ENCODE assay signal across 10 mouse cellular contexts in the genomic region with DNA sequence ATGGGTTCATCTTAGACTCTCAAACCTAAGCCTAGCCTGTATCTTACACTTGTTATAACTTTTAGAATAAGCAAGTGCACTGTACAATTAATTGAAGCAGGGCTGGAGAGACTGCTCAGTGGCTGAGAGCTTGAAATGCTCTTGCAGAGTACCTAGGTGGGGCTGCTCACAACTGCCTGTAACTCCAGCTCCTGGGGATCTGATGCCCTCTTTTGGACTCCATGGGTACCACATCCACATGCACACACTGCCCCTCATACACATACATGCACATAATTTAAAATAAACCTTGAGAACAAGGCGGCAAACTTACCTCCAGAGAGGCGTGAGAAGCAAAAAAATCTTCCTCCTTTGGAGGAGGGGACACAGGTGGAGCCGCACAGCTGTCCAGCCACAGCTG. TPM values are rescaled to one million over a fixed set of nuclear protein-coding genes. Genes with fewer than 3 reads are reported as not detected.
DNase-seq lines count a peak whose midpoint lies in the region; ATAC-seq and TF ChIP-seq lines count a peak whose summit lies in the region.
"Had no signal": no experiment of that assay in that cellular context is flagged by ENCODE, and none has a peak within 500 bp of the region (broad histone marks: within the 10 kb centered on the region; RNA-seq: fewer than 3 reads in every experiment).

No protein-coding gene starts in this region.

- H3K27ac ChIP-seq in kidney, postnatal 0 days = no peak overlapping the region
- no peak overlapping the region for H3K27ac ChIP-seq in cortical plate, adult 2 months (ENCODE audit: insufficient read depth, low read length)

- no peak overlapping the region for H3K9ac ChIP-seq in kidney, postnatal 0 days (ENCODE audit: low read depth, low read length)

- no peak overlapping the region for H3K4me2 ChIP-seq in kidney, postnatal 0 days (ENCODE audit: low read length)

- H3K9me3 ChIP-seq in kidney, postnatal 0 days (replicated peaks; ENCODE audit: low read length) = no peaks in the 10 kb centered on the region

- no peaks in the 10 kb centered on the region for H3K4me1 ChIP-seq in kidney, postnatal 0 days (replicated peaks; ENCODE audit: insufficient read depth, low read length)
- no peaks in the 10 kb centered on the region for H3K4me1 ChIP-seq in cortical plate, adult 2 months (ENCODE audit: control insufficient read depth, insufficient read depth, low read length)

- DNase-seq in adrenal gland, postnatal 14 days = peak; percentile 40
- no peak for DNase-seq in adrenal gland, postnatal 4 days (ENCODE audit: low spot score in 2 of 2)
- DNase-seq in kidney, postnatal 0 days (ENCODE audit: low spot score) = peak; percentile 40
- no peak for DNase-seq in kidney, adult 18-20 months
- peak; percentile 36 for DNase-seq in A20 (ENCODE audit: low read depth, low spot score)
- no peak for DNase-seq in testis, postnatal 14 days (ENCODE audit: low spot score)
- no peak for DNase-seq in urinary bladder, postnatal 10 days (ENCODE audit: low spot score)
- DNase-seq: cerebellum, postnatal 25 days had no signal

- no peak overlapping the region for H3K4me3 ChIP-seq in kidney, postnatal 0 days (replicated peaks; ENCODE audit: low read depth, low read length)
- H3K4me3 ChIP-seq in cortical plate, adult 2 months (ENCODE audit: insufficient read depth, low read length) = no peak overlapping the region

- WGBS in kidney, postnatal 0 days = 84% methylated on average over 3 of the region's 3 CpGs

- H3K27me3 ChIP-seq in kidney, postnatal 0 days (ENCODE audit: insufficient read depth, low read length) = no peaks in the 10 kb centered on the region

- no peak for TF ChIP-seq POLR2A in cortical plate, adult 2 months (IDR thresholded peaks at IDR 0.05; ENCODE audit: extremely low read depth, insufficient read depth, low read length)

- peak; percentile 64 for TF ChIP-seq CTCF in kidney, postnatal 0 days (IDR thresholded peaks at IDR 0.05; ENCODE audit: low read depth)
- TF ChIP-seq CTCF in cortical plate, adult 2 months (IDR thresholded peaks at IDR 0.05; ENCODE audit: extremely low read depth, insufficient read depth, low read length) = peak; percentile 27; the same call in 1 of the 2 replicates

- no peak for ATAC-seq in kidney, postnatal 0 days (replicated peaks; ENCODE audit: low FRiP score, low read depth)
- ATAC-seq: forebrain, embryonic 14.5 days had no signal

- peaks cover 26% of the 10 kb centered on the region; the same call in 1 of the 2 replicates for H3K36me3 ChIP-seq in kidney, postnatal 0 days (ENCODE audit: insufficient read depth, low read length)

RNA-seq across cellular contexts. Expression of gene Arfgap3, which starts 17.7 kb away (rescaled TPM):
- total RNA-seq in adrenal gland, postnatal 14 days (2021) = 19.9 and 25.2 TPM in 2 replicates
- 10 to 100 TPM; 36.0 to 36.7 TPM for total RNA-seq in adrenal gland, postnatal 4 days (2021)
- polyA plus RNA-seq in kidney, postnatal 0 days (2015; fragmentation: Nextera tagmentation; extraction: Ambion mirVana) = 36.2 and 40.9 TPM in 2 replicates
- 24.8 and 24.9 TPM in 2 replicates for polyA plus RNA-seq in cortical plate, adult 2 months (2012; rRNA removed)

Comparison
In these comparisons a context has a peak if more than half of its experiments do, and no peak if none do; other contexts are left out.
1. DNase-seq: peak in adrenal gland, postnatal 14 days (single experiment), kidney, postnatal 0 days (single experiment) and A20 (single experiment); none in adrenal gland, postnatal 4 days (0 of 2), kidney, adult 18-20 months (single experiment), testis, postnatal 14 days (single experiment) and urinary bladder, postnatal 10 days (single experiment).